In genomic region chr2:18915372-18916041, GRCm38 (mm10) we compare ENCODE assay signal across 14 mouse cellular contexts.
DNase-seq lines count a peak whose midpoint lies in the region; ATAC-seq and TF ChIP-seq lines count a peak whose summit lies in the region.
"Had no signal": no experiment of that assay in that cellular context is flagged by ENCODE, and none has a peak within 500 bp of the region (broad histone marks: within the 10 kb centered on the region; RNA-seq: fewer than 3 reads in every experiment).

No protein-coding gene starts in this region.

- H3K4me1 ChIP-seq in kidney, embryonic 16.5 days (ENCODE audit: insufficient read depth, low read length), result peaks cover 52% of the 10 kb centered on the region
- peaks cover 3% of the 10 kb centered on the region; the same call in 1 of the 2 replicates for H3K4me1 ChIP-seq in neural tube, embryonic 15.5 days

- H3K4me2 ChIP-seq in kidney, embryonic 16.5 days (replicated peaks; ENCODE audit: low read depth, low read length), result no peak overlapping the region
- no peak overlapping the region for H3K4me2 ChIP-seq in neural tube, embryonic 15.5 days
- H3K4me2 ChIP-seq: embryonic facial prominence, embryonic 13.5 days; intestine, embryonic 15.5 days had no signal

- H3K27me3 ChIP-seq in kidney, embryonic 16.5 days (ENCODE audit: insufficient read depth, low read length), result no peaks in the 10 kb centered on the region
- H3K27me3 ChIP-seq in neural tube, embryonic 15.5 days (replicated peaks), result no peaks in the 10 kb centered on the region
- H3K27me3 ChIP-seq: intestine, embryonic 15.5 days; megakaryocyte, embryonic 14.5 days had no signal

- peak overlapping the region; percentile 59; the same call in 1 of the 2 replicates for H3K27ac ChIP-seq in kidney, embryonic 16.5 days (ENCODE audit: low read length)
- no peak overlapping the region for H3K27ac ChIP-seq in neural tube, embryonic 15.5 days (replicated peaks)
- H3K27ac ChIP-seq: embryonic facial prominence, embryonic 13.5 days; intestine, embryonic 15.5 days; limb, embryonic 10.5 days had no signal

- no peak for TF ChIP-seq POLR2A in brain, embryonic 14.5 days (IDR thresholded peaks at IDR 0.05; ENCODE audit: borderline replicate concordance, extremely low read depth, insufficient read depth, insufficient read length, poor library complexity, severe bottlenecking)

- 64% methylated on average over 9 of the region's 9 CpGs for WGBS in kidney, embryonic 16.5 days
- 81% methylated on average over 9 of the region's 9 CpGs for WGBS in neural tube, embryonic 15.5 days

- ATAC-seq in kidney, embryonic 16.5 days (ENCODE audit: low FRiP score, low TSS enrichment), result no peak
- no peak for ATAC-seq in neural tube, embryonic 15.5 days (ENCODE audit: low FRiP score)
- ATAC-seq: intestine, embryonic 15.5 days had no signal

- DNase-seq in adrenal gland, adult (ENCODE audit: inconsistent age in 2 of 2, low spot score in 1 of 2), result peak; percentile 28 to 49
- DNase-seq in adrenal gland, postnatal 10 days, result no peak
- peak; percentile 40 for DNase-seq in kidney, adult 11 months
- no peak for DNase-seq in kidney, postnatal 10 days
- peak; percentile 42 for DNase-seq in brain, embryonic 14.5 days (ENCODE audit: low read depth)
- DNase-seq in gastrocnemius, adult 18-20 months (ENCODE audit: low spot score), result no peak
- DNase-seq: adrenal gland, postnatal 25 days; lung, postnatal 14 days had no signal

- H3K9ac ChIP-seq in kidney, embryonic 16.5 days (replicated peaks; ENCODE audit: low read length), result no peak overlapping the region
- H3K9ac ChIP-seq in neural tube, embryonic 15.5 days (replicated peaks), result no peak overlapping the region
- H3K9ac ChIP-seq: embryonic facial prominence, embryonic 13.5 days; intestine, embryonic 15.5 days had no signal

- no peaks in the 10 kb centered on the region for H3K9me3 ChIP-seq in kidney, embryonic 16.5 days (ENCODE audit: low read length)
- H3K9me3 ChIP-seq in neural tube, embryonic 15.5 days (replicated peaks), result no peaks in the 10 kb centered on the region
- H3K9me3 ChIP-seq: embryonic facial prominence, embryonic 13.5 days; intestine, embryonic 15.5 days; limb, embryonic 10.5 days; megakaryocyte, embryonic 14.5 days had no signal

- H3K4me3 ChIP-seq in kidney, embryonic 16.5 days (ENCODE audit: low read length), result no peak overlapping the region
- H3K4me3 ChIP-seq in neural tube, embryonic 15.5 days (replicated peaks), result no peak overlapping the region
- H3K4me3 ChIP-seq: embryonic facial prominence, embryonic 13.5 days; intestine, embryonic 15.5 days; limb, embryonic 10.5 days had no signal

- no peak for TF ChIP-seq CTCF in brain, embryonic 14.5 days (IDR thresholded peaks at IDR 0.05; ENCODE audit: borderline replicate concordance, extremely low read depth, insufficient read depth, insufficient read length)

- no peaks in the 10 kb centered on the region for H3K36me3 ChIP-seq in kidney, embryonic 16.5 days (ENCODE audit: insufficient read depth, low read length)
- H3K36me3 ChIP-seq in neural tube, embryonic 15.5 days, result no peaks in the 10 kb centered on the region
- H3K36me3 ChIP-seq: embryonic facial prominence, embryonic 13.5 days; intestine, embryonic 15.5 days; limb, embryonic 10.5 days had no signal

Comparison
In these comparisons a context has a peak if more than half of its experiments do, and no peak if none do; other contexts are left out.
1. DNase-seq: peak in adrenal gland, adult (2 of 2), kidney, adult 11 months (single experiment) and brain, embryonic 14.5 days (single experiment); none in adrenal gland, postnatal 10 days (single experiment), kidney, postnatal 10 days (single experiment) and gastrocnemius, adult 18-20 months (single experiment).